Mouse (Mus musculus): ENCODE measurements at regions not wholly inside any gene's neighbourhood (a gene's known extent, or its start where the extent isn't known, plus 50 kb on each side); places are given as distances from the start of the nearest gene placed in this dataset.

- peak; percentile 59 for DNase-seq (ENCODE audit: low read depth)
These were observed 62.9 kb downstream of the Amer3 start for GRCm38 (mm10) chr1:34642304-34642893.

GRCm38 (mm10) chr1:34653963-34654644 is 74.6 kb downstream of the Amer3 start:
- no peak for DNase-seq (ENCODE audit: low read depth)

- no peak for DNase-seq (ENCODE audit: low read depth)
These were observed 78.0 kb downstream of the Amer3 start for GRCm38 (mm10) chr1:34657481-34657880.

GRCm38 (mm10) chr1:34663875-34664547 is 84.6 kb downstream of the Amer3 start:
- DNase-seq (ENCODE audit: low read depth), result no peak

- DNase-seq (ENCODE audit: low read depth), result no peak
These were observed 85.5 kb downstream of the Amer3 start for GRCm38 (mm10) chr1:34664816-34665511.

GRCm38 (mm10) chr1:34665512-34665854 is 86.0 kb downstream of the Amer3 start:
- DNase-seq (ENCODE audit: low read depth), result no peak

- DNase-seq (ENCODE audit: low read depth), result no peak
These were observed 86.8 kb downstream of the Amer3 start for GRCm38 (mm10) chr1:34666226-34666662.

GRCm38 (mm10) chr1:34677105-34677741 is 97.8 kb downstream of the Amer3 start:
- DNase-seq (ENCODE audit: low read depth), result no peak

- no peak for DNase-seq (ENCODE audit: low read depth)
These were observed 98.6 kb downstream of the Amer3 start for GRCm38 (mm10) chr1:34677832-34678733.

GRCm38 (mm10) chr1:34678734-34679068 is 99.2 kb downstream of the Amer3 start:
- DNase-seq (ENCODE audit: low read depth), result no peak

GRCm38 (mm10) chr1:34686539-34686938 is 107.1 kb downstream of the Amer3 start:
- no peak for DNase-seq (ENCODE audit: low read depth)

GRCm38 (mm10) chr1:34696533-34696932 is 117.1 kb downstream of the Amer3 start:
- no peak for DNase-seq (ENCODE audit: low read depth)

GRCm38 (mm10) chr1:34700237-34701030 is 121.0 kb downstream of the Amer3 start:
- peak; percentile 37 for DNase-seq (ENCODE audit: low read depth)

- no peak for DNase-seq (ENCODE audit: low read depth)
These were observed 122.0 kb downstream of the Amer3 start for GRCm38 (mm10) chr1:34701436-34701835.

- no peak for DNase-seq (ENCODE audit: low read depth)
These were observed 129.6 kb downstream of the Amer3 start for GRCm38 (mm10) chr1:34709089-34709488.

- DNase-seq (ENCODE audit: low read depth), result no peak
These were observed 120.2 kb downstream of the Fam168b start for GRCm38 (mm10) chr1:34722674-34723073.

GRCm38 (mm10) chr1:34732156-34732555 is 110.7 kb downstream of the Fam168b start:
- no peak for DNase-seq (ENCODE audit: low read depth)

- DNase-seq (ENCODE audit: low read depth), result no peak
These were observed 109.6 kb downstream of the Fam168b start for GRCm38 (mm10) chr1:34733026-34733913.

- DNase-seq (ENCODE audit: low read depth), result peak; percentile 74
These were observed 104.3 kb downstream of the Fam168b start for GRCm38 (mm10) chr1:34738386-34739067.
